Mouse (Mus musculus) kidney, embryonic 16.5 days (tissue): ENCODE measurements at regions not wholly inside any gene's neighbourhood (a gene's known extent, or its start where the extent isn't known, plus 50 kb on each side); places are given as distances from the start of the nearest gene placed in this dataset.

Source experiments
- ATAC-seq: fragments of 200-750 bp; cut with Nextera tagmentation; 2 replicates; pipeline ENCODE4 v1.8.0; 2017; ENCODE audit warnings: moderate TSS enrichment; ENCODE audit not compliant: low FRiP score, low TSS enrichment
- H3K27ac ChIP-seq: fragments of 300-500 bp; sonication (generic); 2 replicates; pipeline ENCODE4 v1.5.1; 2014; ENCODE audit warnings: low read length
- H3K27me3 ChIP-seq: fragments of 300-500 bp; sonication (generic); 2 replicates; pipeline ENCODE4 v1.6.1; 2014; ENCODE audit warnings: low read length, control low read depth, mixed read lengths; ENCODE audit not compliant: insufficient read depth
- H3K36me3 ChIP-seq: fragments of 300-500 bp; sonication (generic); 2 replicates; pipeline ENCODE4 v1.6.1; 2014; ENCODE audit warnings: low read length, control low read depth, mixed read lengths; ENCODE audit not compliant: insufficient read depth
- H3K4me1 ChIP-seq: fragments of 300-500 bp; sonication (generic); 2 replicates; pipeline ENCODE4 v1.6.1; 2014; ENCODE audit warnings: low read length, control low read depth, mixed read lengths; ENCODE audit not compliant: insufficient read depth
- H3K4me2 ChIP-seq: fragments of 300-500 bp; sonication (generic); replicated peaks from 2 replicates; pipeline ENCODE4 v1.6.1; 2014; ENCODE audit warnings: low read depth, low read length
- H3K4me3 ChIP-seq: fragments of 300-500 bp; sonication (generic); 2 replicates; pipeline ENCODE4 v1.5.1; 2014; ENCODE audit warnings: mild to moderate bottlenecking, low read length
- H3K9ac ChIP-seq: fragments of 300-500 bp; sonication (generic); replicated peaks from 2 replicates; pipeline ENCODE4 v1.6.1; 2014; ENCODE audit warnings: low read length
- H3K9me3 ChIP-seq: fragments of 300-500 bp; sonication (generic); 2 replicates; pipeline ENCODE4 v1.6.1; 2016; ENCODE audit warnings: low read length, control low read depth
- WGBS: fragments of 180-500 bp; shearing (Covaris S2); extraction: QIAGEN DNeasy Blood & Tissue Kit; methylation state at CpG from one replicate; pipeline ENCODE4 v1.1.7; 2014; 5-methylcytosine and 5-hydroxymethylcytosine counted together

- H3K36me3 ChIP-seq, result no peaks in the 10 kb centered on the region
- WGBS, result 86% methylated on average over 3 of the region's 3 CpGs
- no peaks in the 10 kb centered on the region for H3K27me3 ChIP-seq
- no peak overlapping the region for H3K27ac ChIP-seq
- no peak overlapping the region for H3K4me2 ChIP-seq
- no peak overlapping the region for H3K9ac ChIP-seq
- H3K4me3 ChIP-seq, result no peak overlapping the region
- H3K9me3 ChIP-seq, result no peaks in the 10 kb centered on the region
- no peaks in the 10 kb centered on the region for H3K4me1 ChIP-seq
- ATAC-seq, result no peak
Measured at GRCm38 (mm10) chr10:3656081-3656480, 84.1 kb upstream of the Plekhg1 start.

DNA sequence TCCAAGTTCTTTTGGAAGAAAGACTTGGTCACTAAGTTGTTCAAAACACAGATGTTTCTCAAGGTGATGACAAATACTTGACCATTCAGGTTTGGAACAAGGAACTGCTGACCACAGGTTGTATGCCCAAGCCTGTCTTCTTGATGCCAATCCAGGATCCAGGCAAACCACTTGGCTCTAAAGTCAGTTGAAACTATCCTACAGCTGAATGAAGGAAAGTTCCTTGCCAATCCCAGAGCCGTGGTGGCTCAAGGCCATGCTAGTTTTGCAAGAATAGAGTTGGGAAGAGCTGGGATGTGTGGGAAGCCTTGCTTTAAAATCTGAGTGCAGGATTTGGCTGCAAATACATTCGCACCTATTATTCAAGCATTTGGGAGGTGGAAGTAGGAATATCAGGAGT is 78.0 kb upstream of the Plekhg1 start:
- no peak overlapping the region for H3K4me2 ChIP-seq
- no peaks in the 10 kb centered on the region for H3K9me3 ChIP-seq
- no peaks in the 10 kb centered on the region for H3K36me3 ChIP-seq
- H3K4me3 ChIP-seq, result no peak overlapping the region
- H3K9ac ChIP-seq, result no peak overlapping the region
- no peaks in the 10 kb centered on the region for H3K4me1 ChIP-seq
- H3K27ac ChIP-seq, result no peak overlapping the region
- 92% methylated on average over 2 of the region's 2 CpGs for WGBS
- ATAC-seq, result no peak
- H3K27me3 ChIP-seq, result no peaks in the 10 kb centered on the region

GRCm38 (mm10) chr10:3662571-3662970 is 77.6 kb upstream of the Plekhg1 start:
- H3K4me2 ChIP-seq, result no peak overlapping the region
- 77% methylated on average over 1 of the region's 1 CpGs for WGBS
- H3K27ac ChIP-seq, result no peak overlapping the region
- no peaks in the 10 kb centered on the region for H3K4me1 ChIP-seq
- no peaks in the 10 kb centered on the region for H3K36me3 ChIP-seq
- no peak overlapping the region for H3K4me3 ChIP-seq
- ATAC-seq, result no peak
- no peak overlapping the region for H3K9ac ChIP-seq
- H3K27me3 ChIP-seq, result no peaks in the 10 kb centered on the region
- no peaks in the 10 kb centered on the region for H3K9me3 ChIP-seq

DNA sequence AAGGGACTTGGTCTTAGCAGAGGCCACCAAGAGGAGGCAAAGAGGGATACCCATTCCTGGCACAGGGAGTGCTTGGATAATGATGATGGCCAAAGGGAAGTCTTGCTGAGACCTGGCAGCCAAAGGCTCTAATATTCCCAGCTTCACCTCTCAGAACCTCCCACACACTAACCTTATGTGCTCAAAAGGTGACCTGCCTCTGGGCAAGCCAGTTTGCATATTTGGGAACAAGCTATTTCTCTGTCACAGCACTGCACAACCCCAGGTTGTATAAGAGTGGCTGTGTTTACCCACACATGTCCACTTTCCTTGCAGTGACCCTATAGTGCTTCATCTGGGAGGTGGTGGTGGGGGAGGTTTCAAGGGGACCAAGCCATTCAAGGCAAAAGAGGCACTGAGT is 76.9 kb upstream of the Plekhg1 start:
- H3K9ac ChIP-seq, result no peak overlapping the region
- H3K27ac ChIP-seq, result no peak overlapping the region
- H3K4me2 ChIP-seq, result no peak overlapping the region
- no peak overlapping the region for H3K4me3 ChIP-seq
- no peaks in the 10 kb centered on the region for H3K9me3 ChIP-seq
- no peaks in the 10 kb centered on the region for H3K36me3 ChIP-seq
- no peaks in the 10 kb centered on the region for H3K27me3 ChIP-seq
- no peaks in the 10 kb centered on the region for H3K4me1 ChIP-seq
- no peak for ATAC-seq

GRCm38 (mm10) chr10:3684481-3684880 is 55.7 kb upstream of the Plekhg1 start:
- Histone ChIP-seq H3K36me3 (no peaks in the 10 kb centered on the region), H3K4me1 (no peaks in the 10 kb centered on the region), H3K9ac (no peak overlapping the region), H3K4me2 (no peak overlapping the region), H3K9me3 (no peaks in the 10 kb centered on the region; the same call in 1 of the 2 replicates), H3K27ac (no peak overlapping the region), H3K27me3 (no peaks in the 10 kb centered on the region), H3K4me3 (no peak overlapping the region)
- WGBS, result 31% methylated on average over 2 of the region's 2 CpGs
- no peak for ATAC-seq
